Mouse (Mus musculus): ENCODE measurements around the gene Apoo. TPM values are rescaled to one million over a fixed set of nuclear protein-coding genes. Genes with fewer than 3 reads are reported as not detected.
A peak's percentile ranks its signal among the peaks of the same experiment; 100 is the strongest.
"Not testable (repeated sequence)": the region's sequence is repeated elsewhere in the genome, so short reads cannot be mapped to it uniquely, and the experiment has no call there.

Apoo gene
- polyA plus RNA-seq (2012; rRNA removed): 0.56 and 0.79 TPM in 2 replicates

GRCm38 (mm10) chrX:94366670-94367241, at the start of gene Apoo, which contains the start of gene Fam90a1b:
Gene Apoo, plus strand, starts transcription at chrX:94367117.
Gene Fam90a1b, minus strand, starts transcription at chrX:94366777.
- Histone ChIP-seq H3K36me3 (ENCODE audit: control insufficient read depth, insufficient read depth, low read length) (no peaks in the 10 kb centered on the region), H3K27me3 (ENCODE audit: control insufficient read depth, insufficient read depth, low read length) (0 out of 2 replicates have a peak, but pooled peaks cover 2% of the 10 kb centered on the region)

GRCm38 (mm10) chrX:94321036-94321902, 45.6 kb upstream of the Apoo start:
- no peak for DNase-seq (ENCODE audit: low read depth in 1 of 2, low spot score in 2 of 2)
- WGBS: 79% methylated on average over 11 of the region's 11 CpGs
- H3K36me3 ChIP-seq (ENCODE audit: control insufficient read depth, insufficient read depth, low read length): no peaks in the 10 kb centered on the region
- no peaks in the 10 kb centered on the region for H3K27me3 ChIP-seq (ENCODE audit: control insufficient read depth, insufficient read depth, low read length)
- TF ChIP-seq POLR2A (IDR thresholded peaks at IDR 0.05; ENCODE audit: low read depth, low read length) (no peak), CTCF (IDR thresholded peaks at IDR 0.05; ENCODE audit: extremely low read depth, insufficient read depth, insufficient read length, insufficient replicate concordance) (no peak)
- H3K27ac ChIP-seq (ENCODE audit: insufficient read depth, low read length): no peak overlapping the region
- no peak overlapping the region for H3K4me3 ChIP-seq (ENCODE audit: extremely low read depth, insufficient read depth, insufficient read length)
- no peaks in the 10 kb centered on the region for H3K4me1 ChIP-seq (ENCODE audit: control insufficient read depth, insufficient read depth, insufficient read length)

More at GRCm38 (mm10) chrX:94366670-94367241, at the start of gene Apoo, which contains the start of gene Fam90a1b:
- no peaks in the 10 kb centered on the region for H3K4me1 ChIP-seq (ENCODE audit: control insufficient read depth, insufficient read depth, insufficient read length)
- 19% methylated on average over 46 of the region's 46 CpGs for WGBS
- peak; percentile 92 to 93 for DNase-seq (ENCODE audit: low read depth in 1 of 2, low spot score in 2 of 2)
- H3K4me3 ChIP-seq (ENCODE audit: extremely low read depth, insufficient read depth, insufficient read length): peak within 1 kb of the TSS; percentile 63
- peak within 1 kb of the TSS; percentile 39; the same call in 1 of the 2 replicates for H3K27ac ChIP-seq (ENCODE audit: insufficient read depth, low read length)
- TF ChIP-seq CTCF (IDR thresholded peaks at IDR 0.05; ENCODE audit: extremely low read depth, insufficient read depth, insufficient read length, insufficient replicate concordance) (peak; percentile 70; the same call in 1 of the 2 replicates), POLR2A (IDR thresholded peaks at IDR 0.05; ENCODE audit: low read depth, low read length) (no peak)

- WGBS: 95% methylated on average over 4 of the region's 4 CpGs
These were observed 23.3 kb upstream of the Apoo start for GRCm38 (mm10) chrX:94343638-94344037.

GRCm38 (mm10) chrX:94365381-94365925, 1.5 kb upstream of the Apoo start:
- no peak overlapping the region for H3K4me3 ChIP-seq (ENCODE audit: extremely low read depth, insufficient read depth, insufficient read length)
- DNase-seq (ENCODE audit: low read depth in 1 of 2, low spot score in 2 of 2): no peak
- WGBS: 35% methylated on average over 14 of the region's 14 CpGs
- H3K36me3 ChIP-seq (ENCODE audit: control insufficient read depth, insufficient read depth, low read length): no peaks in the 10 kb centered on the region
- no peak for TF ChIP-seq CTCF (IDR thresholded peaks at IDR 0.05; ENCODE audit: extremely low read depth, insufficient read depth, insufficient read length, insufficient replicate concordance)
- TF ChIP-seq POLR2A (IDR thresholded peaks at IDR 0.05; ENCODE audit: low read depth, low read length): no peak
- no peaks in the 10 kb centered on the region for H3K4me1 ChIP-seq (ENCODE audit: control insufficient read depth, insufficient read depth, insufficient read length)
- H3K27ac ChIP-seq (ENCODE audit: insufficient read depth, low read length): no peak overlapping the region
- H3K27me3 ChIP-seq (ENCODE audit: control insufficient read depth, insufficient read depth, low read length): 0 out of 2 replicates have a peak, but pooled peaks cover 2% of the 10 kb centered on the region

More at GRCm38 (mm10) chrX:94343638-94344037, 23.3 kb upstream of the Apoo start:
- H3K36me3 ChIP-seq (ENCODE audit: control insufficient read depth, insufficient read depth, low read length); DNase-seq (ENCODE audit: low read depth in 1 of 2, low spot score in 2 of 2); H3K4me1 ChIP-seq (ENCODE audit: control insufficient read depth, insufficient read depth, insufficient read length); H3K27ac ChIP-seq (ENCODE audit: insufficient read depth, low read length); H3K27me3 ChIP-seq (ENCODE audit: control insufficient read depth, insufficient read depth, low read length); H3K4me3 ChIP-seq (ENCODE audit: extremely low read depth, insufficient read depth, insufficient read length): not testable (repeated sequence)

GRCm38 (mm10) chrX:94366029-94366428, 888 bp upstream of the Apoo start:
- DNase-seq (ENCODE audit: low read depth in 1 of 2, low spot score in 2 of 2): no peak
- Histone ChIP-seq H3K27ac (ENCODE audit: insufficient read depth, low read length) (no peak overlapping the region), H3K27me3 (ENCODE audit: control insufficient read depth, insufficient read depth, low read length) (0 out of 2 replicates have a peak, but pooled peaks cover 2% of the 10 kb centered on the region), H3K4me1 (ENCODE audit: control insufficient read depth, insufficient read depth, insufficient read length) (no peaks in the 10 kb centered on the region), H3K4me3 (ENCODE audit: extremely low read depth, insufficient read depth, insufficient read length) (no peak overlapping the region; the same call in 1 of the 2 replicates), H3K36me3 (ENCODE audit: control insufficient read depth, insufficient read depth, low read length) (no peaks in the 10 kb centered on the region)
- 21% methylated on average over 16 of the region's 16 CpGs for WGBS
- TF ChIP-seq POLR2A (IDR thresholded peaks at IDR 0.05; ENCODE audit: low read depth, low read length) (no peak), CTCF (IDR thresholded peaks at IDR 0.05; ENCODE audit: extremely low read depth, insufficient read depth, insufficient read length, insufficient replicate concordance) (no peak)

- Histone ChIP-seq H3K4me1 (ENCODE audit: control insufficient read depth, insufficient read depth, insufficient read length) (no peaks in the 10 kb centered on the region), H3K36me3 (ENCODE audit: control insufficient read depth, insufficient read depth, low read length) (no peaks in the 10 kb centered on the region), H3K4me3 (ENCODE audit: extremely low read depth, insufficient read depth, insufficient read length) (peak overlapping the region; percentile 63), H3K27ac (ENCODE audit: insufficient read depth, low read length) (peak overlapping the region; percentile 39; the same call in 1 of the 2 replicates), H3K27me3 (ENCODE audit: control insufficient read depth, insufficient read depth, low read length) (0 out of 2 replicates have a peak, but pooled peaks cover 2% of the 10 kb centered on the region)
- peak in 1 of 2 experiments; percentile 6 for DNase-seq (ENCODE audit: low read depth in 1 of 2, low spot score in 2 of 2)
- TF ChIP-seq POLR2A (IDR thresholded peaks at IDR 0.05; ENCODE audit: low read depth, low read length): no peak
- TF ChIP-seq CTCF (IDR thresholded peaks at IDR 0.05; ENCODE audit: extremely low read depth, insufficient read depth, insufficient read length, insufficient replicate concordance): no peak
- WGBS: 36% methylated on average over 16 of the region's 17 CpGs
These were observed 331 bp downstream of the Apoo start for GRCm38 (mm10) chrX:94367248-94367647.
